Mouse (Mus musculus): ENCODE results near the gene Arr3.

Gene Arr3

GRCm38 (mm10) chrX:100605314-100605713 is at the start of gene Arr3:
TSS of gene Arr3 (plus strand) at chrX:100605497.
- no peak for DNase-seq

- no peak for DNase-seq
Measured at GRCm38 (mm10) chrX:100556026-100556425, 49.3 kb upstream of the Arr3 start.

GRCm38 (mm10) chrX:100565696-100566095 is 39.6 kb upstream of the Arr3 start:
- DNase-seq: no peak

GRCm38 (mm10) chrX:100571951-100572350 is 33.3 kb upstream of the Arr3 start, which contains the start of gene Awat1:
TSS of gene Awat1 (plus strand) at chrX:100572251.
- DNase-seq: no peak

- no peak for DNase-seq
Measured at GRCm38 (mm10) chrX:100594791-100595190, 10.5 kb upstream of the Arr3 start, which contains the start of gene P2ry4. TSS of gene P2ry4 (minus strand) at chrX:100594869.

GRCm38 (mm10) chrX:100597439-100597838 is 7.9 kb upstream of the Arr3 start:
- peak; percentile 64 for DNase-seq

- DNase-seq: no peak
Measured at GRCm38 (mm10) chrX:100599755-100600154, 5.5 kb upstream of the Arr3 start.

GRCm38 (mm10) chrX:100618488-100618887 is 13.2 kb downstream of the Arr3 start:
- DNase-seq: no peak

GRCm38 (mm10) chrX:100621366-100621765 is 16.1 kb downstream of the Arr3 start:
- no peak for DNase-seq

GRCm38 (mm10) chrX:100624242-100624641 is 18.9 kb downstream of the Arr3 start:
- DNase-seq: no peak

GRCm38 (mm10) chrX:100625146-100625545 is 19.8 kb downstream of the Arr3 start:
- DNase-seq: peak; percentile 12

GRCm38 (mm10) chrX:100625546-100625801 is 20.2 kb downstream of the Arr3 start, which contains the start of gene Kif4:
TSS of gene Kif4 (plus strand) at chrX:100625737.
- DNase-seq: no peak

- DNase-seq: peak; percentile 96
Measured at GRCm38 (mm10) chrX:100625802-100626793, 20.8 kb downstream of the Arr3 start, which contains the start of gene Pdzd11. TSS of gene Pdzd11 (minus strand) at chrX:100626568.

- no peak for DNase-seq
Measured at GRCm38 (mm10) chrX:100629076-100629475, 23.8 kb downstream of the Arr3 start.

GRCm38 (mm10) chrX:100638477-100638876 is 33.2 kb downstream of the Arr3 start:
- DNase-seq: no peak

- DNase-seq: no peak
Measured at GRCm38 (mm10) chrX:100652848-100653247, 47.6 kb downstream of the Arr3 start.

GRCm38 (mm10) chrX:100664825-100665224 is 59.5 kb downstream of the Arr3 start:
- no peak for DNase-seq

All from embryo, embryonic 11 days (tissue).